Mouse (Mus musculus): ENCODE results near the gene Spa17.

- TF ChIP-seq CTCF (IDR thresholded peaks at IDR 0.05; ENCODE audit: borderline replicate concordance, extremely low read depth, insufficient read depth, insufficient read length) (no peak), POLR2A (IDR thresholded peaks at IDR 0.05; ENCODE audit: borderline replicate concordance, extremely low read depth, insufficient read depth, insufficient read length, poor library complexity, severe bottlenecking) (no peak)
These were observed 32.7 kb upstream of the Spa17 start for GRCm38 (mm10) chr9:37646246-37646645.
